Mouse (Mus musculus) retina, postnatal 1 day (tissue): ENCODE measurements at regions not wholly inside any gene's neighbourhood (a gene's known extent, or its start where the extent isn't known, plus 50 kb on each side); places are given as distances from the start of the nearest gene placed in this dataset.

ENCODE experiments used
- DNase-seq: peaks from one replicate; pipeline ENCODE4 v3.0.0-alpha.2; 2012

GRCm38 (mm10) chr2:48411392-48411791 lies 402.5 kb upstream of the Acvr2a start:
- DNase-seq, result peak; percentile 44

- no peak for DNase-seq
These were observed 401.0 kb upstream of the Acvr2a start for GRCm38 (mm10) chr2:48412683-48413440.

GRCm38 (mm10) chr2:48414596-48415481 lies 399.1 kb upstream of the Acvr2a start:
- DNase-seq, result no peak

GRCm38 (mm10) chr2:48416207-48416750 lies 397.6 kb upstream of the Acvr2a start:
- DNase-seq, result peak; percentile 30

- peak; percentile 27 for DNase-seq
These were observed 396.8 kb upstream of the Acvr2a start for GRCm38 (mm10) chr2:48417000-48417596.

- no peak for DNase-seq
These were observed 393.1 kb upstream of the Acvr2a start for GRCm38 (mm10) chr2:48420791-48421190.

- peak; percentile 66 for DNase-seq
These were observed 390.0 kb upstream of the Acvr2a start for GRCm38 (mm10) chr2:48423861-48424442.

- DNase-seq, result peak; percentile 18
These were observed 389.3 kb upstream of the Acvr2a start for GRCm38 (mm10) chr2:48424562-48424961.

GRCm38 (mm10) chr2:48425200-48426090 lies 388.5 kb upstream of the Acvr2a start:
- peak; percentile 20 for DNase-seq

GRCm38 (mm10) chr2:48432545-48432944 lies 381.4 kb upstream of the Acvr2a start:
- no peak for DNase-seq

- peak; percentile 22 for DNase-seq
These were observed 372.5 kb upstream of the Acvr2a start for GRCm38 (mm10) chr2:48441296-48441990.

- no peak for DNase-seq
These were observed 371.8 kb upstream of the Acvr2a start for GRCm38 (mm10) chr2:48441991-48442544.

- DNase-seq, result no peak
These were observed 367.9 kb upstream of the Acvr2a start for GRCm38 (mm10) chr2:48445898-48446604.

GRCm38 (mm10) chr2:48446617-48447016 lies 367.3 kb upstream of the Acvr2a start:
- DNase-seq, result no peak

- no peak for DNase-seq
These were observed 364.6 kb upstream of the Acvr2a start for GRCm38 (mm10) chr2:48449165-48449842.

GRCm38 (mm10) chr2:48456072-48457040 lies 357.6 kb upstream of the Acvr2a start:
- no peak for DNase-seq

GRCm38 (mm10) chr2:48457117-48457516 lies 356.8 kb upstream of the Acvr2a start:
- DNase-seq, result no peak

- DNase-seq, result no peak
These were observed 348.4 kb upstream of the Acvr2a start for GRCm38 (mm10) chr2:48465483-48465882.
